Mouse (Mus musculus) left cerebral cortex, adult 11 months (tissue): ENCODE measurements around the gene Sun2.

Source experiments
- DNase-seq: peaks from one replicate; pipeline ENCODE4 v3.0.0; 2022; ENCODE audit warnings: low spot score

Gene Sun2

DNA sequence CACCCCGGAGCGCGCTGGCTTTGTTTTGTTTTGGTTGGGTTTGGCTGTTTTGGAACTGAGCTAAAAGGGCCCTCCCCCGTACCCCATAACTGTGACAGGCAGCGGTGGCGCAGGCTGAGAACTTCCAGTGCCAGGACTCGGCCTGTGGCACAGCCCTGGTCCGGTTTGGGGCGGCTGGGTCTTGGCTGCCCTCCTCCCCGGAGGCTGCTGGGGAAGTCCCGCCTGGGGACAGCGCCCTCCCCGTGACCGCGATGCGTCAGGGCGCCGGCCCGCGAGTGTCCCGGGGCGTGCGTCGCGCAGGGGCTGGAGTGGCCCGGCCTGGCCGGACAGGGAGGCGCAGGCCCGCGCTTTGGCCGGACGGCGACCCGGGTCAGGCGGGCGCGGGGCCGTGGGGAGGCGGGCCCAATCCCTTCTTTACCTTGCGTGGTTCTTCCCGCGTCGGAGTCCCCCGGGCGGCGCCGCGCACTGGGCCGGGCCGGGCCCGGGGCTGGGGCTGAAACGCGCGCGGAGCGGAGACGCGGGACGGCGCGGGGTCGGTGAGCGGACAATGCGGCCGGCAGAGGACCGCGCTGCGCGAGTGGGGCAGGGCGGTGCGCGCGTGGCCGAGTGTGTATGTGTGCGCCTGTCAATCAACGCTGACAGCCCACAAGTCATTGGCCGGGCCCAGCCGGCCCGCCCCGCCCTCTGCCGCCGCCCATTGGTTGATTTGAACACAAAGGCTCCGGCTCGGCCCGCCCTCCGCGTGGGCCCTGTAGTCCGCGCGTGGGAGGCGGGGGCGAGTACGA is at the start of gene Sun2:
Gene Sun2, minus strand, starts transcription at position 616 of the 785 bp plus-strand sequence.
- DNase-seq: peak; percentile 89

DNA sequence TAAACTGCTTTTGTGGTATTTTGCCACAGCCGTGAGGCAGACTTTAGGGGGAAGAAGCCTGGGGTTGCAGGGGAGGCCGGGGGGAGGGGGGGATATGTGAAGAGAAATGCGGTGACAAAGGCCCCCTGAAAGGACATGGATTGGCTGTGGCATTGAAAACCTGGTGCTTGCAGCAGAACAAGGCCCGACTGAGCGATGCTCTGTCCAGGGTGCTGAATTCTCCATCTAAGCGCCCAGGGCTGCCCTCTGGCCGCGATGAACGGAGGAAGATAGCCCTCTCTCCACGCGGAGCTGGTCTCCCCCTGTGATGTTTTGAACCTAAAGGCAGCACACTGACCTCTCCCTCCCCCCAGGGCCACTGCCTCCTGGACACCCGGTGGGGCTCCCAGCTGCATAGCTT is 49.2 kb upstream of the Sun2 start:
- DNase-seq: no peak

DNA sequence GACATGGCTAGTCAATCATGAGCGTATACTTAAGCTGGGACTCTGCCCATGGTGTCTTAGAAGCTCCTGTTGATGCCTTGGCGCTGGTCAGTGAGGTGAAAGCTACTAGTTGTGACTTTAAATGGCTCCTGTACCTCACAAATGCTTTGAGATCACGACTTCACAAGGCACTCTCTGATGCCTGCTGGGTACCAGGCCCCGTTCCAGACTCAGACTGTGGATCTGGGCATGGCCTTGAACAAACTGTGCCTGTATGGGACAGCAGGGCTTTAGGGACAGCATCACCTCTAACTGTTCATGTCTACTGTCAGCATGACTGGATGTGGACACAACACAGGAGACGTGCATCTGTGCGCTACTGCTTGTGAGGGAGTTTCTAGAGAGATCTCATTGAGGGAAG is 48.6 kb upstream of the Sun2 start:
- no peak for DNase-seq

DNA sequence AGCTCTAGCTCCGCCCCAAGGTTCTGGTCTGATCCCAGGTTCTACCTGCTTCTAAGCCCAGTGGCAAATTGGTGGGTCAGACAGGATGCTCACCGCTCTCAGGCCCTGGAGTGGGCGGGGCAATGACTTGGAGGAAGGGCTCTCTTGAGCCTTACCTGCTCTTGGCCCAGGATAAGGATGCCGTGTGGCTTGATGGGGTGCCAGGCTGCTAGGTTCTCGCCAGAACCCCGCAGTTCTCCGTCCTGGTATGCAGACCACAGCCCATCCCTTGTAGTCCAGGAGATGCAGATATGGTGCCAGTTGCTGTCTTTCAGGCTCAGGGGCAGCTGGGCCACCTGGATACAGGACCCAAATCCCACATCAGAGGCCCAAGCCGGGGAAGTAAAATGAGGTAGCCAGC is 47.8 kb upstream of the Sun2 start:
- DNase-seq: no peak

DNA sequence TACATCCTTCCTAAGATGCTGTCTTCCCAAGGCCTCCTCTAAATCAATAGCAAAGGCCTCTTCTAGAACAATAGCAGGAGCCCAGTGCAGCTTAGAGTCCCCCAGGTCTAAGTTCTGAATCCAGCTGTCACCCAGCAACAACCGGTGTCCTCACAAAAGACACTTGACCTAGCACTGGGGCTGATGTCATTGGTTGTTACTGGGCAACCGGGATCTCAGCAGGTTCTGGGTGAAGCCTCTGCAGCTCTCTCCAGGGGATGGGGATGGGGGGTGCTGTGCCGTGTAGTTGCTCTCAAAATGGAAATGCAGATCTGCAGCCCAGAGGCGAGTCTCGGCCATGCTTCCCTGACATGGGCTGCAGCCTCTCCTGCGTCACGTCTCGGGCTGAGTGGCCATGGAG is 45.5 kb upstream of the Sun2 start:
- DNase-seq: no peak

DNA sequence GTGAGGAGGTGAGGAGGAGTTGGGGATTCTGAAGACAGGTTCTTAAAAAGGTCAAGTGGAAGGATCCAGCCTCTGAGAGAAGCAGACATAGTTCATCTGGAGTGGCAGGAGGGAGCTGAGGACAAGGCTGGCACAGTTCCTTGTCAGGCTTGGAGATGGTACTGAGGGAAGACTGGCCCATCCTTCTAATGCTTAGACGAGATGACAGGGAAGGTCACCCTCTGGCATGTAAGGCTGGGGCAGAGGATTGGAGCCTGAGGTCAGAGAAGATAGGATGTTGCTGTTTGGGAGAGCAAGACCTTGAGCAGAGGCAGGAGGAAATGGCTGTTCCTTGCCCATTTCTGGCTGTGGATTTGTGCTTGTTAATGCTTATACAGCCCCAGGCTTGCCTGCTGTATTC is 42.7 kb upstream of the Sun2 start:
- no peak for DNase-seq

DNA sequence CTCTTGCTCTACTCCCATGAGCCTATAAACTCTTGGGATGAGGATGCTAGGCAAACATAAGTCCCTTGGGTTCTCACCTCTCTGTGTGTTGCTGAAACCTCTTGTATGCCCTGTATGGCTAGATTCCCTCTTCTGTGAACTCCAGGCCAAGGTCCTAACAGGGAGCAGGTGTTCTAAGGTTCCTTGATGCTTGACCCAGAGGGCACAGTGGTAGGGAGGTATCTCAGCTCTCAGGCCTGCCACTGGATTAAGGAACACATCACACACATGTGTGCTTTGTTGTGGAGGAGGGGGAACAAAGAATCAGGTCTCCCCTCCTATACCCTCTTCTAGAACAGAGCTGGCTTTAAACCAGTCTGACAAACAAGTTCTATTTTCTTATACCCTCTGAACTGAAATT is 35.4 kb upstream of the Sun2 start, which contains the start of gene Dnal4:
Gene Dnal4, minus strand, starts transcription at position 101 of the 400 bp plus-strand sequence.
- no peak for DNase-seq

DNA sequence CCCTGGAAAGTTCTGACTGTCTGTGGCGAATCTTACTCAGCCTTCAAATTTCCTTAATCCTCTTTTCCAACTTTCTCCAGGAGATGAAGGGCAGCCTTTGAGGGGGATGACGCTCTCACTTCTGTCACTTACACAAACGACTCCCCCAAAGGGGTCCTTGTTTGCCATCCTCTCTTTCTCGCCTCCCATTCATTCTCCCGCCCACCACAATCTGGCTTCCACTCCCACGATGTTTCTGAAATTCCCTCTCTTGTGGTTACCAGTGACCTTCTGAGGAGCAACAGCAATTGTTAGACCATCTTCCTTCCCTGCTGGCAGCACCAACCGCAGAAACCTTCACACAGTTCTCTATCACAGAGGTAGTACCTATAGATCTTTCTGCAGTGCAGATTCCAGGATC is 33.3 kb upstream of the Sun2 start:
- DNase-seq: no peak

DNA sequence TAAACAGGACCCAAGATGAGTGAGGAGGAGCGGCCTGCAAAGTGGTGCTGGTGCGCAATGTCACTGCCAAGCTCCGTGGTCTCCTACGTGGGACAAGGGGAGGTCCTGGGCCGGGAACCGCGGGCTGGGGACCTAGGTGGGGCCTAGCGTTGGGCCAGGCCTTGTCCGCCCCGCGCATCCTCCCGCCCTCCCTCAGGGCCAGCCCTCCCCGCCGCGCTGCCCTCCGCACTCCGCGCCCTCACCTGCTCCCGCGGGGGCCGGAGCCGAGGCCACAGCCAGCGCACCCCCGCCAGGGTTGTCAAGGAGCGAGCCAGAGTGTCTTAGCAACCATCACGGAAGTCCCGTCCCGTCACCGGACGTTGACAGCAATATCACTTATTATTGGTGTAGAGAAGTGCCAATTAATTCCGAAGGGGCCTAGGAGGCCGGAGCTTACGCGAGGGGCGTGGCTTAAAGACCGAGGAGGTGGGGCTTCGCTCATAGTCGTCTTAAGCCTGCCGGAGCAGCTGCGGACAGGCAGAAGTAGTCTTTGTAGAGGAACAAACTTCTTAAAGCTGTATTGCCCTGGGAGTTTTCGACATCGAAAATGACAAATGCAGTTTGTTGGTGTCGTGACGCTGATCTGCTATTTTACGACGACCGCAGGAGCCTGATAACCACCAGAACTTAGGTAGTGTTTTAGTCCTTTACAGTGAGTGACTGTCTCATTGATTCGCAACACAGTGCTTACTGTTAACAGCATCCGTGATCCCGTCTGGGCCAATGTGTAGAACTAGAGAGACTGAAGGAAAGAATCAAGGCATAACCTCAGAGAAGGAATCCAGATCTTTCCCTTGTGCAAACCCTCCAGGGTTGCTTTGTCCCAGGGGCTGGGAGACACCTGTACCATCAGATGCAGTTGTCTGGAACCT is 32.0 kb upstream of the Sun2 start:
- DNase-seq: peak; percentile 96

DNA sequence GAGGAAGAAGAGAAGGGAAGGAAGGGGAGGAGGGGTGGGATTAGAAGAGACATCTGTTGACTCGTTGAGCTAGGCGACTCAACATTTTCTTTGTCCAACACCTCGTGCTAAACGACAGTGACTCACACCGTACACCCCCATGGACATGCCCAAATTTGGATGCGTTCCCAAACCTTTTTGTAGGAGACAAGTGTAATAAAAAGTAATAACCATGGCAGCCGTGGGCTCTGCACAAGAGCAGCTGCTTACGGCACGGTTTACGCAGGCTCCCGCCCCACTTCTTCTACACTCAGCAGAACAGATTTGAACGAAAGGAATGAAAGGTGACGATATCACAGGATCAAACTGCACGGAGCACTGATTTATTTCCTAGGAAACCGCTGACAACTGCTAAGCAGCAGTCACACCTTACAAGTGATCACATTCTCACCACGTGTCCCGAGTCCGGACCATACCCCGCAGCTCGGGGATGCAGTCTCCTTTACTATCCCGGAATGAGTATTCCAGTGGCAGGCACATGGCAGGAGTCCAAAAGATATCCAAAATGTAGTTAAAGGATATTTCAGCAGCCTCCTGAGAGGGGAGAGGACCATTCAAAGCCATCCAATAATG is 28.4 kb upstream of the Sun2 start:
- DNase-seq: no peak

DNA sequence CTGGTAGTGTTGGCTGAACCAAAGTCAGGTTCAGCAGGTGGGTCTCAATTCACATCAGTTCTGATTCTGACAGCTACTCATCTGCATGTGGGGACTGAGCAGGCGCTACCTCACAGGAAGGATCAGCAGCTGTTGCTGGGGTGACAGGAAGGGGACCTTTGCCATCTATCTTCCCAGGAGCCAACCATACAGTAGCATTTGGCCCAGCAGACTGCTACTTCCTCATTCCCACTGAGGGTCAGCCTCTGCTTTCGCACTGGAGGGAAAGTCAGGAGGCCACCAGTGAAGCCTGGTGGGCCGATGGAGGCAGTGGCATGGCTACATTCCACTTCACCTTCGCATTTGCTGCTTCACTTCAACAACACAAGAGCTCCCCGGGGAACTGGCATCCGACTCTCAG is 26.0 kb upstream of the Sun2 start:
- no peak for DNase-seq

DNA sequence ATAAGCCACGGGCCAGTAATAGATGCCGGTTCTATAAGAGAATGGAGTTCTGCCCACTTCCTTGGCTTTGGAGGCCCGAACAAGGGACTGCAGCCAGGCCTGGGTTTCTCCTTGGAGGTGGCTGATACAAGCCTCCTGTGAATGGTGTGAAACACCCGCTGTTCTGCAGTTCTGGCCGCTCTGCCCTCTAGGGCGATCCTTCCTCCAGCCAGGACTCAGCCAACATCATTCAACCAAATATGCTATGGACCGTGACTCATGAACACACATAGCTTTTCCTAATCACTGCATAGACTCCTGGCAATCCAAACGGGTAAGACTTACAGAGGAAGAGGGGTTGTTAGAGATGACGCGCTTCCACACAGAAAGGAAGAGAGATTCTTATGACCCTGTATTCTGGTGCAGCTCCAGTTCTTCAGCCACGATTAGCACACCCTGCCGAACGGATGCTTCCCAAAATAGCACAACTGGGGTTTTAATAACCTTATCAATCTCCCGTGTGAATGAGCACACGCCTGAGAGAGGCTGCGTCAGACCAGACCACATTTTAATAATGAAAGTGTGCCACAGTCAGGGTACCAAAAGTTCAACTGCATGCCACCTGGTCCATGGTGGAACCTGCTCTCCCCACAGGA is 25.1 kb upstream of the Sun2 start:
- DNase-seq: no peak

DNA sequence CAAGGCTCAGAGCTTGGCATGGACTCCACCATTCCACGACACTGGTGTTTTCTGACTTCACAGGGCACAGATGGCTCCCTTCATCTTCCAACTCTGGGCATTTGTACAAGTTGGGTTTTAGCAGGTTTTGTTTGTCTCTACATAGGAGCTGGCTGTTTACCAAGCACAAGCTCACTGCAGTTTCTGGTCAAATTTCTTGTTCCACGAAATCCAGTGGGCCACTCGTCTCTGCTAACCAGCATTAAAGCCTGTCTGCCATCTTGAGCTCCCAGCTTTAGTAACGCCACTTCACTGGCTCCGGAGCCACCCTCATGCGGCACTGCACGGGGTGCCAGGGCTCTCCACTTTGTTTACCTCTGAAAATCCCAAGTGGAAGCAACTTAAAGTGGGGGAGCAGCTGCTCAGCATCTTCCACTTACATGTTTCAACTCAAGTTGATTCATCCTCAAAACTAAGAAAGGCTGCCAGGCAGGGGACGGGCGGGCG is 24.3 kb upstream of the Sun2 start:
- no peak for DNase-seq

DNA sequence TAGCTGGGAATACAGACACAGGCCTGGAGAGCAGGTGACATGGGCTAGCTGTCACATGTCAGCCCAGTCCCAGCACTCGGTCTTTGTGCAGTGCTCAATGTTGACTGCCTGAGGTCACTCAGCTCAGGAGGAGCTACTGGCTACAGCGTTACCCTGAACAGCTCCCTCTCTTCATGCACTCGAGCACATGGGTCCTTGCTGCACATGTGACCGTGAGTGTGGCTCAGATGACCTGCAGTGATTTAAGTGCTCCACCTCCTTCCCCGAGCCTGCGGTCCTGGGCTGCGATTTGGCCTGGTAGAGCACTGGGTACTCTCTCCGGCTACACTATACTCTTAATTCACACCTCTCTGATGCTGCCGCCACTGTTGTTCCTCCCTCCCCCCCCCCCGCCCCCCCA is 23.8 kb upstream of the Sun2 start:
- no peak for DNase-seq

DNA sequence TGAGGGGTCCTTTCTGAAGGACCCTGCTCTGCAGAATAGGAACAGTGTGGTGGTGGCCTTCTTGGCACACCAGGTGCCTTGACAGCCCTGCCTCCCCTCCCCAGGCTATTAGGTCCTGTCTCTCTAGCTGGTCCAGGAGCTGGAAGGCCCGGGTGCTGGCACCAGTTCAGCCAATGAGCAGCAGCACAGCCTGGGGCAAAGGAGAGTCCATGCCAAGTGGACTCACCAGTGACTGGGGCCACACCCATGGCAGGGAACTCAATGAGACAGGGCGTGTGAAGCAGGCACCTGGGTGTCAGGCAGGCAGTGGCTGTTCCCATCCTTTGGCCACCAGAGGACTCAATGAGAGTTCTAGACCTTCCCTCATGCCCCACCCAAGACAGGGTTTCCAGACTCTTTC is 23.0 kb upstream of the Sun2 start:
- DNase-seq: no peak

DNA sequence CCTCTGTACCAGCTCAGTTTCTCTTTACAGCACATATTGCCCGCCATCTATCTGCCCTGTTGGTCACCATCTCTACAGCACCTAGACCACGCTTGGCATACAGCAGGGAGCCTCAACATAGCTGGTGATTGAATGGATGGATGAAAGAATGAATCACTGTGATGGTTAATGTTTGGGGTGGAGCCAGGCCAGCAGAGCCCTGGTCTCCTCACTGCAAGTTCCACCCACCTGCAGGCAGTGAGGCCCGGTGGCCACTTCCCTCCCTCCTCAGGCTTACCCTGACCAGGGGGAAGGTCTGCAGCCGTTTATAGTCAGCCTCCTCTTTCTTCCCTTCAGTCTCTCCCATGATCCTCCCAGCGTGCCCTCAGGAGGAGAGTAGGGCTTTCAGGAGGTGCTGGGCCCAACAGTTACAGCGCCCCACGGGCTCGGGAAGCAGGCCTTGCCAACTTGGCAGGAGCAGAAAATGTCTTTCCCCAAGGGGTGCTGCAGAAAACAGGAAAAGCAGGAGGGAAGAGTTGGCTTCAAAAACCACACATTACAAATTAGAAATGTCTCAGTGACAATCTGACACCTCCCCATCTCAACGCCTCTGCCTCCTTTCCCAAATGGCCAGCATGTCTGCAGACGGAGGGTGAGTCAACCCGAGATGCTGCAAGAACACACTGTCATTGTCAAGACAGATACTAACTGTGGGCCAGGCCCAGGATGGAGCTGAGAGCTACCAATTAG is 22.4 kb upstream of the Sun2 start:
- DNase-seq: peak; percentile 61

DNA sequence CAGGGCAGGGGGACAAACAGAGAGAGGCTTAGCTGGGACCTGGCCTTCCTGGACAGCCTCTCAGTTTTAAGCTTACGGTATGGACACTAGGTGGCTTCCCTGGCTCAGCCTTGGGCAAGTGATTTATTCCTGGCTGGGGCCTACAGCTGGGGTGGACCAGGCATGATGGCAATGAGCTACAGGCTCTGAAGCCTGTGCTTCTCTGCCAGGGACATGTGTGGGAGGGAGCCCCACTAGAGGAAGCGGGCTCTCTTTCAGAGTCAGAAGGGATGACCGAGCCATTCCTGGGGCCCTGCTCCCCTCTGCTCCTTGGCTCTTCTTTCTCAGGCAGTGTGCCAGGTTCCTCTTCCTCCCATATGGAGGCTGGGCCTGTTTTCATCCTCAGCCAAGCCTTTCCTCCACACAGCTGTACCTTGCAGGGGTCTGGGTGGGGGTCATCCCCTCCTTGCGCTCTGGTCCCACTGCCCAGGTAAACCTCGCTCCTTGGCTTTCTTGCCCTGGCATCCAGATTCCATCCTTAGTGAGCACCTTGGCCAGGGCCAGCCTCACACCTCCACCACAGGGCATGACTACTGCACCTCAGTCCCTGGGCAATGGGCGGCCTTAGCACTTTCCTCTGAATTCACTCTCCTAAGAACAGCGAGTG is 21.4 kb upstream of the Sun2 start:
- DNase-seq: no peak

DNA sequence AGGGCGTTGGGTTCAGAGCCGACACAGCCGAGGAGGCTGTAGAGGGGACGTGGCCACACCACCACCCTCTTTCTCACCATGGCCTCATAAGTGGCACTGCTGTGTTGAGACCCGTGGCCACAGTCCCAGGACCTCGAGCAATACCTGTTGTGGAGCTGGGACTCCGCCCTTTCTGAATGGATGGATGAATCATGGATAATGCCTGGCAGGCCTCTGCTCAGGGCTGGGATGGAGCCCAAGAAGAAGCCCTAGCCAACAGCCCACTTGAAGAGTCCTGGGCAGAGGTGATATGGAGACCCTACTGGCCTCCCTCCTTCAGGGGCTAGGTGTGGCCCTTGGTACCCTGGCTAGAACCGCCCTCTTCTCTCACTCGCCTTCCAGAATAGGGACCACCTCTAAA is 20.7 kb upstream of the Sun2 start:
- DNase-seq: no peak

DNA sequence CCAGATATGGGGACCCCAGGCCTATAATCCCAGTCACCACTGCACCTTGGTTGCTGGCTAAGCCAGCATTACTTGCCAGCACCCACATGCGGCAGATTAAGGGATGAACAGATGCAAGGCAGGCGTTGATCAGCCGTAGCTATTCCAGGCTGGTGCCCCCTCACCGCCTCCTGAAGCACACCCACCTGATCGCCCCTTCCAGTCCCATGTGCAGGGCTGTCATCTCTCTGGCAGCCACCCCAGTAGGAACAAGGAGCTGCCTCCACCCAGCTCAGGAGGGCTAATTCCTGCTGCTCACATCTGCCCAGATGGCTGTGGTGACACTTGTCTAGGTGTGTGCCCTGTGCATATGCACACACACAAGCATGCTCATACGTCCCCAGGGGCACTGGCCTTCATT is 18.6 kb upstream of the Sun2 start:
- no peak for DNase-seq

DNA sequence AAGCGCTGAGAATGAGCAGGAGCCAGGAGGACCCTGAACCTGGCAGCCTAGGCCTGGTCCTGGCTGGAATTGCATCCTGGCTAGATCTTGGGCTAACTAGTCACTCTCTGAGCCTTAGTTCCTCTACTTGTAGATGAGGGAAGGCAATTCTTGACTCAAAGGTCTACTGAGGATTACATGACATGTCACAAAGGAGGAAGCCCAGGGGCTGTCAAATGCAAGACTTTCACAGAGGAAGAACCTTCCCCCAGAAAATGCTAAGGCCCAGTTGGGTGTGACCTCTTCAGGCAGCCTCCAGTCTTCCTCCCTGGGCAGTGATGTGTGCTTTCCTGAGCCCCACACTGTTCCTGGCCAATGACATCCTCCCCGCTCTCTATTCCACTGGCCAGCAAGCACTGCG is 14.8 kb upstream of the Sun2 start:
- no peak for DNase-seq
